Mouse (Mus musculus) left cerebral cortex, adult 18-20 months (tissue): ENCODE measurements at regions not wholly inside any gene's neighbourhood (a gene's known extent, or its start where the extent isn't known, plus 50 kb on each side); places are given as distances from the start of the nearest gene placed in this dataset.

Source experiments
- DNase-seq, 2 experiments: peaks; one replicate each; pipeline ENCODE4 v3.0.0; 2021 to 2022; ENCODE audit warnings: low spot score in 2 of 2, mixed read lengths in 1 of 2

DNA sequence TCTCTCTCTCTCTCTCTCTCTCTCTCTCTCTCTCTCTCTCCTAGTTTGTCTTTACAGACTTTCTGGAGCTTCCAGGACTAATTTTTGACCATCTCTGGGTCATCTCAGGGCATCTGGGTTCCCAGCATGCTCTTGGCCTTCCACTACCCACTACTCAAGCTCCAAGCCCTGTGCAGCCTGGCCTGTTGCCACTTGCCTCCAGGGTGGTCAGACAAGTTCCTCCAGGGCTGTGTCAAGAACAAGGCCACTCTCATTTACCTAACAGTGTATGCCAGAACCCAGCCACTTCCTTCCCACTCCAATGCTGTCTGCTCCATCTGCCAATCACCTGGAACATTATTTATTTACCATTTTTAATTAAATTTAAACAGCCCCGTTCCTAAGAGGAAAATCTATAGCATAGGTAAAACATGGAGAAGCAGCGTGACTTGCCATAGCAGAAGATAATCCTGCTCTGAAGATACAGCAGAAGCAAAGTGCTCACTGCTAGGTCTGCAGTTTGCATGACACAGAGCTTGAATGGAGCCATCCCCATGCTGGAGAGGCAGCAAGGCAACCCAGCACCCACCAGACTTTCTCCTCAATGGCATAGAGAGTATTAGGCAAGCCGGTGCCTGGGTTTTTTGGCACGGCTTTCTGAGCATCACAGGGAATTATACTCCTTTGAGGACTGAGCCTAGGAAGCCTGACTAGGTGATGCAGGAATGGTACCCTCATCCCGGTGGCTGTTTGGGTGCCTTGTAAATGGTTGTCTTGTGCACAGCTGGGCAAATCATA is 54.0 kb downstream of the Foxi1 start:
- no peak for DNase-seq

DNA sequence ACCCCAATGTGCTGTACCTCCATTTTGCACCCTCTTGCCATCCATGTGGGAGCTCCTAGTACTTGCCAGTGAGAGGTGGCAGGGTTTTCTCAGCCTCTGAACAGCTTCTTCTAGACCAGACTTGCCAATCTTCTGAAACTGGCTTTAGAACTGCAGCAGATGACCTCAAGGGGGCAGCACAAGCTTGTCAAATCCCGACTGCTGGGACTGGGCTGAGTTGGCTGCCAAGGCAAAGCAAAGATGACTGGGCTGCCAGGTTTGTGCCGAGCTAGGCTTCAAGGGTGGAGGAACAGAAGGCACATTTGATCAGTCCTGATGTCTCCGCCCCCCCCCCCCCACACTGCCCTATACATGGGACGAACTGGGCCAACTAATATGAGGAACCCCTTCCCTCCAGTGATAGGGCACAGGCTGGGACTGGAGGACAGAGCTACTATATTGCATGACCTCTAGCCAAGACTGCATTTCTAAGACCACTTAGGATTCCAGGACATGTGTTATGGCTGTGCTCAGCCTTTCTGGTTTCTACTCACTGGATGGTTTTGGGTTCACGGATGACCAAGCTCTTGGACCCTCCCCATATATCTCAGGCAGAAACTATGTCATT is 51.1 kb upstream of the 4930469K13Rik start:
- peak; percentile 81 to 87 for DNase-seq
